Mouse (Mus musculus) spleen, adult 2 months (tissue): ENCODE measurements around the gene Fam84b. TPM values are rescaled to one million over a fixed set of nuclear protein-coding genes. Genes with fewer than 3 reads are reported as not detected.

Experiments
- DNase-seq, 2 experiments: peaks; one replicate each; pipeline versions ENCODE4 v3.0.0 to v3.0.0-alpha.2; 2012 to 2021; ENCODE audit warnings: low spot score in 2 of 2, low read depth in 1 of 2
- H3K27ac ChIP-seq: fragments of 200-500 bp; 2 replicates; pipeline ENCODE4 v1.5.1; 2012; ENCODE audit warnings: low read length, inconsistent platforms; ENCODE audit not compliant: insufficient read depth
- H3K27me3 ChIP-seq: fragments of 200-500 bp; 2 replicates; pipeline ENCODE4 v1.6.1; 2012; ENCODE audit warnings: mild to moderate bottlenecking, moderate library complexity, low read length, inconsistent platforms; ENCODE audit not compliant: control insufficient read depth, insufficient read depth
- H3K36me3 ChIP-seq: fragments of 200-500 bp; 2 replicates; pipeline ENCODE4 v1.6.1; 2012; ENCODE audit warnings: mild to moderate bottlenecking, low read length, inconsistent platforms; ENCODE audit not compliant: control insufficient read depth, insufficient read depth
- H3K4me1 ChIP-seq: fragments of 200-500 bp; 2 replicates; pipeline ENCODE4 v1.6.1; 2011; ENCODE audit warnings: inconsistent platforms; ENCODE audit not compliant: control insufficient read depth, insufficient read depth, insufficient read length
- H3K4me3 ChIP-seq: fragments of 200-500 bp; 2 replicates; pipeline ENCODE4 v1.5.1; 2011; ENCODE audit warnings: mild to moderate bottlenecking, inconsistent platforms; ENCODE audit not compliant: insufficient read depth, insufficient read length; ENCODE audit errors: extremely low read depth
- CTCF ChIP-seq: fragments of 200-500 bp; IDR thresholded peaks from 2 replicates; pipeline ENCODE4 v1.5.1; 2011; ENCODE audit warnings: mild to moderate bottlenecking, inconsistent platforms; ENCODE audit not compliant: insufficient read depth, insufficient read length, insufficient replicate concordance; ENCODE audit errors: extremely low read depth
- POLR2A ChIP-seq: fragments of 200-500 bp; IDR thresholded peaks from 2 replicates; pipeline ENCODE4 v1.6.1; 2011; ENCODE audit warnings: low read depth, low read length, inconsistent platforms
- WGBS: fragments of 180-500 bp; shearing (Covaris S2); methylation state at CpG from one replicate; pipeline ENCODE4 v1.1.7; 2018; 5-methylcytosine and 5-hydroxymethylcytosine counted together
- polyA plus RNA-seq: library from polyadenylated mRNA; depleted of rRNA; stranded (reverse); fragments of >200 nt; gene quantifications from 2 replicates; pipeline ENCODE4 v1.2.3, GENCODE M21; 2012; rRNA removed

Fam84b gene
- polyA plus RNA-seq, 1 experiment, result 2.5 TPM

GRCm38 (mm10) chr15:60783761-60784160 is 69.8 kb downstream of the Fam84b start:
- Histone ChIP-seq H3K36me3 (no peaks in the 10 kb centered on the region), H3K27ac (no peak overlapping the region), H3K4me3 (no peak overlapping the region), H3K27me3 (no peaks in the 10 kb centered on the region), H3K4me1 (no peaks in the 10 kb centered on the region)
- 87% methylated on average over 2 of the region's 2 CpGs for WGBS
- TF ChIP-seq CTCF (no peak), POLR2A (no peak)
- no peak for DNase-seq

- DNase-seq, result no peak
- no peak overlapping the region for H3K27ac ChIP-seq
- no peaks in the 10 kb centered on the region for H3K27me3 ChIP-seq
- H3K36me3 ChIP-seq, result no peaks in the 10 kb centered on the region
- H3K4me3 ChIP-seq, result no peak overlapping the region
- TF ChIP-seq POLR2A (no peak), CTCF (no peak)
- no peaks in the 10 kb centered on the region for H3K4me1 ChIP-seq
- WGBS, result 83% methylated on average over 1 of the region's 1 CpGs
Observed at GRCm38 (mm10) chr15:60779531-60779973, 74.0 kb downstream of the Fam84b start.

- TF ChIP-seq CTCF (no peak), POLR2A (no peak)
- Histone ChIP-seq H3K4me3 (no peak overlapping the region), H3K4me1 (no peaks in the 10 kb centered on the region), H3K27ac (no peak overlapping the region), H3K27me3 (no peaks in the 10 kb centered on the region), H3K36me3 (no peaks in the 10 kb centered on the region)
- 87% methylated on average over 4 of the region's 4 CpGs for WGBS
- DNase-seq, result no peak
Observed at GRCm38 (mm10) chr15:60779063-60779462, 74.5 kb downstream of the Fam84b start.

Other genes with a start within 250 kb of the Fam84b start
- 0.05 TPM in 1 of 2 replicates, not detected in the other for gene A1bg, start 69.2 kb upstream of the Fam84b start, polyA plus RNA-seq